Mouse (Mus musculus) bone marrow, adult 2 months (tissue): ENCODE data around the gene Iars.

Source experiments
- CTCF ChIP-seq: fragments of 200-500 bp; IDR thresholded peaks from 2 replicates; pipeline ENCODE4 v1.5.1; 2011; ENCODE audit warnings: low read length, control low read depth; ENCODE audit not compliant: control insufficient read depth, insufficient read depth
- POLR2A ChIP-seq: fragments of 200-500 bp; IDR thresholded peaks from 2 replicates; pipeline ENCODE4 v1.6.1; 2011; ENCODE audit warnings: low read depth, mild to moderate bottlenecking, control low read depth, low read length, borderline replicate concordance; ENCODE audit not compliant: control insufficient read depth

- TF ChIP-seq CTCF (no peak), POLR2A (no peak)
Measured at GRCm38 (mm10) chr13:49738011-49738410, 56.1 kb downstream of the Iars start.
